Mouse (Mus musculus) v-Abl transformed pro-B cells (cell line): ENCODE results near the gene Clnk.

Source experiments
- in situ Hi-C, 2 experiments: fragments of 400-800 bp; cut with MboI; formaldehyde crosslinking; loops; one replicate each; pipeline ENCODE4 v1.15.1; 2025; ENCODE audit not compliant: unreplicated experiment in 2 of 2

Clnk gene

DNA sequence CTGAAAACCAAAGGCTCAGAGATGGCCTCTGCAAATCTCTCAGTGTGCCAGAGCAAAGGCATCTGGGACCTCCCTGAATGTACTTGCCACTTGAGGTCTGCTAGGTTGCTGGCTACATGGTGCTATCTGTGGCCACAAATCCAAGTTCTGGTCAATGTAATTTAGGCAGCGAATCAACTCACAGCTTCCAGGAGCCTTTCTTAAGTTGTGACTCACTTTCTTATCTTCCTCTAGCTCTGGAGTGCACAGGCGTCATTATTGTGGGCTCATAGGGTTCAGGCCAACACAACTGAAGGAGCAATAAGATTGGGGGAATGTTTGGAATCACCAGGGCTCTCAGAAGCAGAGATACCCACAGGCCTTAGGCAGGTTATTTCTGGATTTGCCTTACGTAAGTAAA, 96.6 kb downstream of the Clnk start:
- in situ Hi-C loops = loop anchor here (5.0 kb wide), 2 partner anchors 857 to 1182 kb away; no protein-coding TSS in a partner anchor

DNA sequence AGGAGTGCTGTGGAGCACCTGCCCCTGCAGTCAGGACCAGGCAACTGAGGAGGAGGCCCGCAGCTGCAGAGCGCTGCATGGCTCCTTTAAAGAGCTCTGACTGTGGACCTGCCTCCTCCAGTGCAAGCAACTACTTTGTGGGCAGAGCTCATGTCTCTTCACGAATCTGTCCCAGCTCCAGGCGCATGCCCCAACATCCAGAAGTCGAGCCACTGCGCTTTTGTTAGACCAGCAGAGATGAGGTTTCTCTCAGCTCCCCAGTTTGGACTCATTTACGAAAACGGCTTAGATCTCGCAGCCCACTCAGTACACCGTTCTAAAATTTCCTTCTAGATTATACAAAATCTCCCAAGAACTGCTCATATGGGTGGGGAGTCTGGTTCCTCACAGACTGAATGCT, 101.1 kb downstream of the Clnk start:
- in situ Hi-C loops = no loop called here

DNA sequence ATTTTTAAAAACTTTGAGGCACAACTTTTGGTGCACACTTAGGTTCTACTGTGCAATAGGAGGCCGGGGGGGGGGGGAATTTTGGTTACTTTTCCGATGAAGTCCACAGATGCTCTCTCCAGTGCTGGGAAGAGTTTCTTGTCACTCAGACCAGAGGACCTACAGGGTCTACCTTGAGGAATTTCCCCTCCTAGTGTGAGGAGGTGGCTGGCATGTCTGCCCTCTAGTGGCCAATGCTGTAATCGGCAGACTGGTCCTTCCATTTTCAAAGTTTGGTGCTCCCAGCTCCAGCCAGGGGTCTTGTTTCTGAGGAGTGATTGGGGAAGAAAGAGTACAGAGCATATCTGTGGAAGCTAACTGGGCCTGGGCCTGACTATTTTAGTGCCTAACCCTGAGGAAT, 121.7 kb downstream of the Clnk start:
- in situ Hi-C loops = no loop called here

DNA sequence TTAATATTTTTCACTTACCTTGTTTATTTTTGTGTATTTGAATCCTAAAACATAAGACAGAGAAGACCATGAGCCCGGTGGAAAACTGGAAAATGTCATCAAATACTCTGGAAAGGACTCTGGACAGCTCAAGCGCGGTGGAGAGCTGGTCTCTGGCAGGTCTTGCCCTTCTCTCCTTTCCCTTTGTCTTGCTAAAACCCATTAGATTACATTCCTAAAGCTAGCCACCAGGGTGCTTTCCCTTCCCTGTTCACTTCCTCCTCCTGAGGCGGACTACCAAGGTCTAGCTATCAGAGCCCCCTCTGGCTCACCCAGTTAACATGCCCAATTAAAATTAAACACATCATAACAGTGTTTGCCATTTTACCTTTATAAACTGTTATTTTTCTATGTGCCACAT, 123.9 kb downstream of the Clnk start:
- in situ Hi-C loops = no loop called here

DNA sequence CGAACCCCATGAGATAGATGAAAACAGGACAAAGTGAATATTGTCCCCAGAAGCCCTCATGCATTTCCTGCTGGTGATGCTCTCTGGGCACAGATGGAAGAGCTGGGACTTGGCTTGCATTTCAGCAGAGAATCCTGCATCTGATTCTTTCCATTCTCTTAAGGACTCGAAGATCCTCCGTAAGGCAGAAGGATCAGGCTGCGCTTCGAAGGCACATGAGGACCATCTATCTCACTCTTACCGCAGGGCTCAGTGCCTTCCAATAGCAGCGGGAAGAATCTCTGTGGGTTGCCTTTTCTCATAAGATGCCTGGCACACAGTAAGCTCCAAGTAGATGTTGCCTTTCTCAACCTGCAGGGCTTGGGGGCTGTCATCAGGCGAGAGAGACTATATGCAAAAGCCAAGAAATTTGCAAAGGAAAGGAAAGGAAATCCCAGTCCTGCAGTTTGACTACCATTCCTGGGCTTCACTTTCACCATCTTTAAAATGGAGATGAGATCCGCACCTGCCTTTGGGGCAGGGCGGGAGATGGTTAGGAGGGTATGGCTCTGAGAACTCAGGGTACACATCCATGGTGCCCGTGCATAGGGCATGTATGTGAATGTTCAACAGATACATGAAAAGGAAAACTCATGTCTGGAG, 167.6 kb downstream of the Clnk start:
- in situ Hi-C loops = no loop called here

DNA sequence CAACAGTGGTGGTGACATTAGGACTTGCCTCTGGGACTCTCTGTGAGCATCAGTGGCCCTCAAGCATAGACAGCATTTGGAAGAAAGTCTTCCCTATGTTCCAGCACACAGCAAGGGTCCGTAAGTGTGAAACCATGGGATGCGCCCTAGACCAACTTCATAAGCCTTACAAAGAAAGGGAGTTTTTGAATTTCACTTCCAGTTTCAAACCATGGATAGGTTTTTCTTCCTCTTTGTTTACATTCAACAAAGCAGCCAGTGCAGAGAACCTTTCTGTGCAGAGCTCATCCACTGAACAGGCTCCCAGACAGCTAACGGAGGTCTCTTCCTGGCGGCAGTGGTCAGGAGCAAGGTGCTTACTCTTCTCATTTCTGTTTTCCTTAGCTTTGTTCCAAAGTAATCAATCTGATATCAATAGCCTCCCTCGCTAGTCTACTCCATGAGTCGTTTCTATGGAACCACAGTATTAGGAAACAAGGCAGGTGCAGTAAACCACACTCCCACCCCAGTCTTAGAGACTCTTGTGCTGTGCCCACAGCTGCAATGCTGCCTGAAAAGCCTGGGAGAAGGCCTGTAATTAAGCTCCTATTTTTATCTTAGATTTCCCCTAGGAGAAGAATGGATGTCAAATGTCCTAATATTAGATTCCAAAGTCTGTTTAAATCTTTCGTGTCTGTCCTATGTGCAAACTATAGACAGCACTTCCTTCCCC, 169.1 kb downstream of the Clnk start:
- in situ Hi-C loops = no loop called here

DNA sequence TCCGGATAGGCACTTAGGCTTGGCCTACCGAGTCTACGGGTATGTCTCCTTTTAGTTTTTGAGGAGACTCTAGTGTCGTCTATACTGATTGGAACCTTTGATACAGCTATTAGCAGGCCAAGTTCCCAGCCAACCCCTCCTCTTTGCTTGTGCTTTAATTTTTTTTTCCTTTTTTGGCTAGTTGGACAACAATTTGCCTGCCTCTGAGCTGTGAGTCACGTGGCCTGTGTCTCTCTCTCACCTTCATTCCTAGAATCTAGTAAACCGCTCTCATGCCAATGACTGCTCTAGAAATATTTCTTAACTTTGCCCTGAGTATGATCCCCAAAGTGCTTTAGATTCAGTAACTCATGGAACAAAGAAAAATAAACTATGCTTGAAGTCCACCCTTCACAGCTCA, 173.7 kb downstream of the Clnk start:
- in situ Hi-C loops = no loop called here

DNA sequence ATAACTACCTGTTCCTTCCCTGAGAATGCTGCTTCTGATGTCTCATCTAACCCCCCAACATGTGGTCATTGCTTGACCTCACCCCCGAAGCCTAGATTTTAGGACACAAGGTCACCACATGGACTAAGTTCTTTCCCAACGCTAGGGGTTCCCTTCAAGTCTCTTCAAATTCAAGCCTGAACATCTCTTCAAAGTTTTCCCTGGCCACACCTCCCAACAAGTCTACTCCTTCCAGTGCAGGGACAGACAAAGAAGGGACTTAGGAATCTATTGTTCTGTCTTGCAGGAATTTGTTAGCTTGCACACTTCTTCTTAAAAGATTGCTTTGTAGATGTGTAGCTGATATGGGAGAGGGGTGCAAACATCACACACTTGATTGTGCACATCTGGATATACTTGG, 174.5 kb downstream of the Clnk start:
- in situ Hi-C loops = no loop called here

DNA sequence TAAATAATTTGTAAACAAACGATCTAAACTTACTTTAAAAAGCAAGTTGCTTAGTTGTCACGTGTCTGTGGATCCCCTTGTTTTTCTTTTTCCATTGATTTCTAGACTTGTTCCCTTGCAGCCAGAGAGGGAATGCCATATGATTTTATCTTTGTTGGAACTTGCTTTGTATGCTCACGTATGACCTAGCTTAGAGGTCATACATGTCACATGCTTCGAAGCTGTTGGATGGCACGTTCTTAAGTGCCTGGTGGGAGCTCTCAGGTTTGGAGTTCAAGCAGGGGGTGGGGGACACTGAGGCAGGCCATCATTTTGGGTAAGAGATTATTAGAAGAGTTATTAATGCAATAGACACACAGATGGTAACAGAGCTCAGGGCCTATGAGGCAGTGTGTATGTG, 178.1 kb downstream of the Clnk start:
- in situ Hi-C loops = no loop called here

DNA sequence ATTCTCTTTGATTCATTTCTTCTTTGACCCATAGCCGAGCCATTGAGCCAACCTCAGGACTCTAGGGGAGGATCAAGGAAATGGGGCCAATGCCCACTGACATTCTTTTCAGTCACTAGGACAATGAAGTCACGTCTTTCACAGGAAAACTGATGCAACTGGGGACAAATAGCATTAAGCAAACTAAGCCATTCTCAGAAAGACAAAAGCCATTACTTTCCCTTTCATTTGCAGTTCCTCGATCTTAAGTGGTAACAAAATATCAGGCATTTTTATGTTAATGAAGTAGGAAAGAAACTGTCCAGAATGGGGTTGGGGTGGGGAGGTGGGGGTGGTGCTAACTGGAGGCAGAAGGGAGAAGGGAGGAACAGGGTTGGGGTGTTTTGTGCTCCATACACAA, 178.6 kb downstream of the Clnk start:
- in situ Hi-C loops = no loop called here

DNA sequence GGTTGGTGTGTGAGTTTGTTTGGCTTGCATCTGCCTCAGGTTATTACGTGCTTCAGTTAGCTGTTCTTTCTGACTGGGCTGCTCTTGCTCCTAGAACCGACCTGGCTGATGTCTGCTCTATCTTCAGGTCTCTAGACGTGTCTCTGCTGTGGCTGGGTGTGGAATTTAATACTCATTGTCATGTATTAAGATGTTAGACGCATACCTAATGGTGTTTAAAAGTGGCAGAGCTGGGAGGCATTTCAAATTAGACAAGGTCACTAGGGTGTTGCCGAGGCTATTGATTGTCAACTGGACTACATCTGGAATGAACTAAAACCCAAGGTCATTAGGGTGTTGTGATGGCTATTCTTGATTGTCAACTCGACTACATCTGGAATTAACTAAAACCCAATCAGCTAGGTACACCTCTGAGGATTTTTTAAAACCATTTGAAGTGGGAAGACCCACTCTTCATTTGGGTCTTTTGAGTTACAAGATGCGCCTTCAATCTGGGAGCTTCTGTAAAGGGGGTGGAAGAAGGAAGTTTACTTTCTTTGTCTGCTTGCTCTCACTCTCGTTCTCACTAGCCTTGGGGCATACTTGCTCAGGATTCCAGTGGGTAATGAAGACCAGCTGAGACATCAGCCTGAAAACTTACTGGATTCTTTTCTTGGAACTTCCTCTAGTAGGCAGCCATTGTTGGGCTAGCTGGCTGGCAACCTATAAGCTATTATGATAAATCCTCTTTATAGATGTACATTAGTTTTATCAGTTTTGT, 179.8 kb downstream of the Clnk start:
- in situ Hi-C loops = no loop called here

DNA sequence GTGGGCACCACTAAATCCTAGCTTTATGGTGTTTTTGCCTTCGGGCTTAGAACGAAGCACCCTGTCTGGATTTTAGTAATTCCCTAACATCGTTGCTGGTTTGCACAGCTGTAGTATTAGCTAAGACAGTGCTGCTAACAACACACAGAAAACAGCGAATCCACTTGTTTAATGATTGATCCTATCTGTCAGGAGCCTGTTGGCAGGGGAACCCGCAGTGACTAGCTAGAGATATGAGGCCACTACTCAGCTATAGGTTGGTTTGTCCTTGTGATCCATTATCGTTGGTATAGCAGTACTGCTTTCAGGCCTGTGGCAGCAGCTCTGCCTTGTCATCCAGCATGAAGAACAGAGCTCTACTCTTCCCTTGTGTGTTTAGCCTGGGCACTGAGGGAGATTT, 183.8 kb downstream of the Clnk start:
- in situ Hi-C loops = no loop called here

DNA sequence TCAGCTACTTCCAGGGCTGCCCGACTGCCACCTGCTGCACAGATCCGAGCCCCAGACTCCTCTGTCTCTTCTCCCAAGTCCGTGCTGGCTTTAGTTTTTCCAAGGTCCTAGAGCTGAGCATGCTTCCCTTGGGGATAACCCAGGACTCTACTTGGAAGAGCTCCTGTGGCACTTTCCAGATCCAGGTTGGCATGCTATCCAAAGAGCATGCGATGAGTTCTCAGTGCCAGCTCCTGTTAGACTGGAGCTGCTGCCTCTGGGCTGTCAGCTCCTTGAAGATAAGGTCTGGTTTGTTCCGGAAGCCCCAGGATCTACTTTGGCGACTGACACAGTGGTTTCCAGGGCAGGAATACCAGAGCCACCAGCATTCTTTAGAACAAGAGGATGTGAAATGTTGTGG, 187.4 kb downstream of the Clnk start:
- in situ Hi-C loops = no loop called here

DNA sequence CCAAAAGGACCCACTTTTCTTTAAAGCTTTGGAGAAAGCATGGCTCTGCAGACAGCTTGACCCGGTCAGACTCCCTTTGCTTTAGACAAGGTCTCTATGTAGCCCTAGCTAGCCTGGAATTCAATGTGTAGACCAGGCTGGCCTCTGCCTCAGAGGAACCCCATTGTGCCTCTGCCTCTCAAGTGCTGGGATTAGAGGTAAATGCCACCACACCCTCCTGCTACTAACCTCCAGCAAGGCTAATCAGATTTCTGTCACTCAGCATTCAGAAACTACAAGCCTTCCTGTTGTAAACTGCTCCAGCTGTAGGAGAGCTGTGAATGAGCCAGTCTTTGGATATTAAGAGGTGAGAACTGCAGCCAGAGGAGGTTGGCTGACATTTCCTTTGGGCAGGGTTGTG, 188.9 kb downstream of the Clnk start:
- in situ Hi-C loops = no loop called here

DNA sequence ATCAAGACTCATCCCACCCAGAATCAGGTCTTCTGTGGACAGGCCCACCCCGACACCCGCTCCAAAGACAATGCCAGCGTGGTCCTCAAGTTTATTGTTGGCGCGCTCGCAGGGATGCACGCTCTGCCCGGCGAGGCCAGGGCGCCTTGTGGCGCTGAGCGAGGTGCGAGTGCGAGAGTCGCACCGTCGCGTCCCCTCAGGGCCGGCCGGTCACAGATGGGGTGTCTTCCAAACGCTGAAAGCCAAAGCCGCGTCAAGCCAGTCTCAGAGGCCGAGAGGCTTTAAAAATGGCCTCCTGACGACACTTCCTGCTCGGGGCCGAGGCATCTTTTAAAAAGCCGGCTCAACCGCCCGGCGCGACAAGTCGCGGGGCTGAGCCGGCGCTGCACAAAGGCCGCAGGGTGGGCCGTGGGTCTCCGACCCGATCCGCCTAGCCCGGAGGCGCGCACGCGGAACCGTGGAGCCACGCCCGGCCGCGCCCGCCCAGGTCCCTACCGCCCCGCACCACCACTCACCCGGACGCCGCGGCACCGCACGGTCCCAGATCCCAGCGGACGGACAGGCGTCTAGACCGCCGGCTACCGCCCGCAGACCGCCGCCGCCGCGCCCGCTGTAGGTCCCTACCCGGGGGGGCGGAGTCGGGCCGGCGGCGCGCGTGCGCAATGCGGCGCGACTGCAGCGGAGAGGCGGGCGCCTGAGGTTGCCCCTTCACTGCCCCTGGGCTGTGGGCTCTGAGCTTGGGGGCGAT, 192.3 kb downstream of the Clnk start, which contains the start of gene Zfp518b:
TSS of gene Zfp518b (minus strand) at position 663 of the 748 bp plus-strand sequence.
- in situ Hi-C loops = no loop called here

DNA sequence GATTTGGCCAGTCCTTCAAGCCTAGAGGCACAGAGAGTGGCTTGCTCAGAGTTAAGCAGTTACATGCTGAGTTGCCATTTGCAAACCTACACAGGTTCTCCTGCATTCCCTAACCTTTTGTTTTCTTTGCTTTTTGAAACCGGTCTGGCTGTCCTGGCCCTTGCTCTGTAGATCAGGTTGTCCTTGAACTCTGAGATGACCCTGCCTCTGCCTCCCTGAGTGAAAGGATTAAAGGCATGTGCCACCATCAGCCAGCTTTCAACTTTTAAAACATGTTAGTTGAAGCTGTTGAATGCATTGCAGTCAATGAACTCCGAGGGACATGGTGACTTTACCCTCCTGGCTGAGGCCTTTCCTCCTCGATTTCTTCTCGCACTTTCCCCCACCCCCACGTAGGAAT, 217.8 kb downstream of the Clnk start:
- in situ Hi-C loops = no loop called here
